Mouse (Mus musculus): ENCODE measurements around the gene Camsap2. TPM values are rescaled to one million over a fixed set of nuclear protein-coding genes. Genes with fewer than 3 reads are reported as not detected.

Gene Camsap2
- total RNA-seq, 2 experiments from 2014 or later: 128 to 192 TPM

GRCm38 (mm10) chr1:136263355-136263754, 82.5 kb downstream of the Camsap2 start:
- ATAC-seq (replicated peaks; ENCODE audit: low FRiP score, poor library complexity, severe bottlenecking): no peak

GRCm38 (mm10) chr1:136260635-136261238, 85.2 kb downstream of the Camsap2 start, which contains the start of gene Gpr25:
Gene Gpr25, minus strand, starts transcription at chr1:136260873.
- no peak for ATAC-seq (replicated peaks; ENCODE audit: low FRiP score, poor library complexity, severe bottlenecking)

- no peak for ATAC-seq (replicated peaks; ENCODE audit: low FRiP score, poor library complexity, severe bottlenecking)
These were observed 85.8 kb downstream of the Camsap2 start for GRCm38 (mm10) chr1:136259893-136260634.

- ATAC-seq (replicated peaks; ENCODE audit: low FRiP score, poor library complexity, severe bottlenecking): no peak
These were observed 86.4 kb downstream of the Camsap2 start for GRCm38 (mm10) chr1:136259543-136259892.

GRCm38 (mm10) chr1:136258495-136258894, 87.4 kb downstream of the Camsap2 start:
- ATAC-seq (replicated peaks; ENCODE audit: low FRiP score, poor library complexity, severe bottlenecking): no peak

GRCm38 (mm10) chr1:136255657-136256056, 90.2 kb downstream of the Camsap2 start:
- no peak for ATAC-seq (replicated peaks; ENCODE audit: low FRiP score, poor library complexity, severe bottlenecking)

GRCm38 (mm10) chr1:136255174-136255573, 90.7 kb downstream of the Camsap2 start:
- ATAC-seq (replicated peaks; ENCODE audit: low FRiP score, poor library complexity, severe bottlenecking): no peak

GRCm38 (mm10) chr1:136254503-136255065, 91.3 kb downstream of the Camsap2 start:
- ATAC-seq (replicated peaks; ENCODE audit: low FRiP score, poor library complexity, severe bottlenecking): no peak

GRCm38 (mm10) chr1:136253472-136253871, 92.4 kb downstream of the Camsap2 start:
- no peak for ATAC-seq (replicated peaks; ENCODE audit: low FRiP score, poor library complexity, severe bottlenecking)

GRCm38 (mm10) chr1:136249662-136250061, 96.2 kb downstream of the Camsap2 start:
- ATAC-seq (replicated peaks; ENCODE audit: low FRiP score, poor library complexity, severe bottlenecking): no peak

- no peak for ATAC-seq (replicated peaks; ENCODE audit: low FRiP score, poor library complexity, severe bottlenecking)
These were observed 98.5 kb downstream of the Camsap2 start for GRCm38 (mm10) chr1:136247393-136247792.

- ATAC-seq (replicated peaks; ENCODE audit: low FRiP score, poor library complexity, severe bottlenecking): no peak
These were observed 101.4 kb downstream of the Camsap2 start for GRCm38 (mm10) chr1:136244469-136244868.

- ATAC-seq (replicated peaks; ENCODE audit: low FRiP score, poor library complexity, severe bottlenecking): no peak
These were observed 104.1 kb downstream of the Camsap2 start for GRCm38 (mm10) chr1:136241801-136242200.

- ATAC-seq (replicated peaks; ENCODE audit: low FRiP score, poor library complexity, severe bottlenecking): no peak
These were observed 107.4 kb downstream of the Camsap2 start for GRCm38 (mm10) chr1:136238495-136238894.

- ATAC-seq (replicated peaks; ENCODE audit: low FRiP score, poor library complexity, severe bottlenecking): no peak
These were observed 111.3 kb downstream of the Camsap2 start for GRCm38 (mm10) chr1:136234595-136235092.

- ATAC-seq (replicated peaks; ENCODE audit: low FRiP score, poor library complexity, severe bottlenecking): no peak
These were observed 111.9 kb downstream of the Camsap2 start, which contains the start of gene Inava for GRCm38 (mm10) chr1:136233892-136234594. Gene Inava, minus strand, starts transcription at chr1:136234264.

GRCm38 (mm10) chr1:136232986-136233790, 112.7 kb downstream of the Camsap2 start:
- no peak for ATAC-seq (replicated peaks; ENCODE audit: low FRiP score, poor library complexity, severe bottlenecking)

- no peak for ATAC-seq (replicated peaks; ENCODE audit: low FRiP score, poor library complexity, severe bottlenecking)
These were observed 113.5 kb downstream of the Camsap2 start for GRCm38 (mm10) chr1:136232285-136232926.

GRCm38 (mm10) chr1:136231596-136231995, 114.3 kb downstream of the Camsap2 start:
- ATAC-seq (replicated peaks; ENCODE audit: low FRiP score, poor library complexity, severe bottlenecking): no peak

Data from erythroid progenitor cell, adult 5-6 weeks (primary cell).